Mouse (Mus musculus): ENCODE measurements around the gene Fcgr2b. TPM values are rescaled to one million over a fixed set of nuclear protein-coding genes. Genes with fewer than 3 reads are reported as not detected.
"Not testable (repeated sequence)": the region's sequence is repeated elsewhere in the genome, so short reads cannot be mapped to it uniquely, and the experiment has no call there.

Gene Fcgr2b
- polyA plus RNA-seq, 2 experiments = 2.1 TPM

- TF ChIP-seq POLR2A (IDR thresholded peaks at IDR 0.05; ENCODE audit: borderline replicate concordance, extremely low read depth, insufficient read depth, insufficient read length) = no peak
- Histone ChIP-seq H3K9ac (ENCODE audit: low read depth, low read length, severe bottlenecking) (no peak overlapping the region), H3K36me3 (ENCODE audit: control insufficient read depth, insufficient read depth, low read length) (no peaks in the 10 kb centered on the region), H3K27me3 (ENCODE audit: control insufficient read depth, insufficient read depth, low read length) (no peaks in the 10 kb centered on the region), H3K27ac (replicated peaks; ENCODE audit: low read depth, low read length) (no peak overlapping the region), H3K4me1 (ENCODE audit: control insufficient read depth, insufficient read depth, low read length) (peaks cover 2% of the 10 kb centered on the region; the same call in 1 of the 2 replicates), H3K4me3 (replicated peaks; ENCODE audit: low read length) (no peak overlapping the region), H3K9me3 (ENCODE audit: control insufficient read depth, low read length) (no peaks in the 10 kb centered on the region), H3K4me2 (replicated peaks; ENCODE audit: low read depth, low read length, severe bottlenecking) (no peak overlapping the region)
- DNase-seq (ENCODE audit: low spot score) (no peak), ATAC-seq (ENCODE audit: low FRiP score, low read depth) (no peak)
- 52% methylated on average over 3 of the region's 3 CpGs for WGBS
Measured at GRCm38 (mm10) chr1:170958225-170958624, 18.1 kb downstream of the Fcgr2b start.

GRCm38 (mm10) chr1:170953192-170953591, 23.2 kb downstream of the Fcgr2b start:
- no peaks in the 10 kb centered on the region for H3K9me3 ChIP-seq (ENCODE audit: control insufficient read depth, low read length)
- no peak for TF ChIP-seq POLR2A (IDR thresholded peaks at IDR 0.05; ENCODE audit: borderline replicate concordance, extremely low read depth, insufficient read depth, insufficient read length)
- H3K27me3 ChIP-seq (ENCODE audit: control insufficient read depth, insufficient read depth, low read length) = no peaks in the 10 kb centered on the region
- no peak for DNase-seq (ENCODE audit: low spot score)
- no peak overlapping the region for H3K27ac ChIP-seq (replicated peaks; ENCODE audit: low read depth, low read length)
- no peak overlapping the region for H3K4me2 ChIP-seq (replicated peaks; ENCODE audit: low read depth, low read length, severe bottlenecking)
- ATAC-seq (ENCODE audit: low FRiP score, low read depth) = no peak
- no peak overlapping the region for H3K4me3 ChIP-seq (replicated peaks; ENCODE audit: low read length)
- H3K9ac ChIP-seq (ENCODE audit: low read depth, low read length, severe bottlenecking) = no peak overlapping the region
- no peaks in the 10 kb centered on the region for H3K36me3 ChIP-seq (ENCODE audit: control insufficient read depth, insufficient read depth, low read length)
- WGBS = 86% methylated on average over 2 of the region's 2 CpGs
- H3K4me1 ChIP-seq (ENCODE audit: control insufficient read depth, insufficient read depth, low read length) = no peaks in the 10 kb centered on the region

- Histone ChIP-seq H3K9me3 (ENCODE audit: control insufficient read depth, low read length) (0 out of 2 replicates have a peak, but pooled peaks cover 3% of the 10 kb centered on the region), H3K27ac (replicated peaks; ENCODE audit: low read depth, low read length) (no peak overlapping the region), H3K4me3 (replicated peaks; ENCODE audit: low read length) (no peak overlapping the region), H3K27me3 (ENCODE audit: control insufficient read depth, insufficient read depth, low read length) (no peaks in the 10 kb centered on the region), H3K4me2 (replicated peaks; ENCODE audit: low read depth, low read length, severe bottlenecking) (no peak overlapping the region), H3K36me3 (ENCODE audit: control insufficient read depth, insufficient read depth, low read length) (no peaks in the 10 kb centered on the region), H3K9ac (ENCODE audit: low read depth, low read length, severe bottlenecking) (no peak overlapping the region), H3K4me1 (ENCODE audit: control insufficient read depth, insufficient read depth, low read length) (no peaks in the 10 kb centered on the region)
- TF ChIP-seq POLR2A (IDR thresholded peaks at IDR 0.05; ENCODE audit: borderline replicate concordance, extremely low read depth, insufficient read depth, insufficient read length) = no peak
- ATAC-seq (ENCODE audit: low FRiP score, low read depth) = no peak
- 38% methylated on average over 3 of the region's 3 CpGs for WGBS
- DNase-seq (ENCODE audit: low spot score) = no peak
Measured at GRCm38 (mm10) chr1:170950772-170951171, 25.6 kb downstream of the Fcgr2b start.

GRCm38 (mm10) chr1:170944908-170945307, 31.4 kb downstream of the Fcgr2b start:
- not testable (repeated sequence) for H3K9me3 ChIP-seq (ENCODE audit: control insufficient read depth, low read length); H3K36me3 ChIP-seq (ENCODE audit: control insufficient read depth, insufficient read depth, low read length); DNase-seq (ENCODE audit: low spot score); ATAC-seq (ENCODE audit: low FRiP score, low read depth); H3K9ac ChIP-seq (ENCODE audit: low read depth, low read length, severe bottlenecking); H3K4me1 ChIP-seq (ENCODE audit: control insufficient read depth, insufficient read depth, low read length); H3K4me2 ChIP-seq (replicated peaks; ENCODE audit: low read depth, low read length, severe bottlenecking); H3K4me3 ChIP-seq (replicated peaks; ENCODE audit: low read length); H3K27me3 ChIP-seq (ENCODE audit: control insufficient read depth, insufficient read depth, low read length); H3K27ac ChIP-seq (replicated peaks; ENCODE audit: low read depth, low read length)
- 100% methylated on average over 2 of the region's 9 CpGs for WGBS

GRCm38 (mm10) chr1:170944151-170944550, 32.2 kb downstream of the Fcgr2b start:
- ATAC-seq (ENCODE audit: low FRiP score, low read depth); H3K4me3 ChIP-seq (replicated peaks; ENCODE audit: low read length); H3K27ac ChIP-seq (replicated peaks; ENCODE audit: low read depth, low read length); H3K27me3 ChIP-seq (ENCODE audit: control insufficient read depth, insufficient read depth, low read length); H3K36me3 ChIP-seq (ENCODE audit: control insufficient read depth, insufficient read depth, low read length); H3K4me1 ChIP-seq (ENCODE audit: control insufficient read depth, insufficient read depth, low read length); H3K9me3 ChIP-seq (ENCODE audit: control insufficient read depth, low read length); DNase-seq (ENCODE audit: low spot score); H3K9ac ChIP-seq (ENCODE audit: low read depth, low read length, severe bottlenecking); H3K4me2 ChIP-seq (replicated peaks; ENCODE audit: low read depth, low read length, severe bottlenecking): not testable (repeated sequence)
- 93% methylated on average over 8 of the region's 9 CpGs for WGBS

GRCm38 (mm10) chr1:170939255-170939654, 37.1 kb downstream of the Fcgr2b start:
- Histone ChIP-seq H3K9ac (ENCODE audit: low read depth, low read length, severe bottlenecking) (no peak overlapping the region), H3K9me3 (ENCODE audit: control insufficient read depth, low read length) (no peaks in the 10 kb centered on the region; the same call in 1 of the 2 replicates), H3K27me3 (ENCODE audit: control insufficient read depth, insufficient read depth, low read length) (no peaks in the 10 kb centered on the region), H3K4me1 (ENCODE audit: control insufficient read depth, insufficient read depth, low read length) (no peaks in the 10 kb centered on the region), H3K27ac (replicated peaks; ENCODE audit: low read depth, low read length) (no peak overlapping the region), H3K36me3 (ENCODE audit: control insufficient read depth, insufficient read depth, low read length) (no peaks in the 10 kb centered on the region), H3K4me2 (replicated peaks; ENCODE audit: low read depth, low read length, severe bottlenecking) (no peak overlapping the region), H3K4me3 (replicated peaks; ENCODE audit: low read length) (no peak overlapping the region)
- ATAC-seq (ENCODE audit: low FRiP score, low read depth) (no peak), DNase-seq (ENCODE audit: low spot score) (no peak)
- no peak for TF ChIP-seq POLR2A (IDR thresholded peaks at IDR 0.05; ENCODE audit: borderline replicate concordance, extremely low read depth, insufficient read depth, insufficient read length)
- 88% methylated on average over 12 of the region's 12 CpGs for WGBS

Measured in limb, embryonic 14.5 days (tissue).